ENCODE assay signal across 10 mouse cellular contexts in genomic region chr13:56661914-56662621, GRCm38 (mm10). TPM values are rescaled to one million over a fixed set of nuclear protein-coding genes. Genes with fewer than 3 reads are reported as not detected.
DNase-seq lines count a peak whose midpoint lies in the region; ATAC-seq and TF ChIP-seq lines count a peak whose summit lies in the region.
"Had no signal": no experiment of that assay in that cellular context is flagged by ENCODE, and none has a peak within 500 bp of the region (broad histone marks: within the 10 kb centered on the region; RNA-seq: fewer than 3 reads in every experiment).

No protein-coding gene starts in this region.

- no peaks in the 10 kb centered on the region for H3K9me3 ChIP-seq in lung, embryonic 14.5 days (ENCODE audit: low read depth, low read length)
- no peaks in the 10 kb centered on the region for H3K9me3 ChIP-seq in embryonic facial prominence, embryonic 14.5 days (ENCODE audit: control insufficient read depth, low read length)

- WGBS in lung, embryonic 14.5 days, result 43% methylated on average over 7 of the region's 7 CpGs
- 31% methylated on average over 7 of the region's 7 CpGs for WGBS in lung, adult 2 months
- WGBS in embryonic facial prominence, embryonic 14.5 days, result 60% methylated on average over 7 of the region's 7 CpGs

- no peak overlapping the region for H3K9ac ChIP-seq in lung, embryonic 14.5 days
- no peak overlapping the region for H3K9ac ChIP-seq in embryonic facial prominence, embryonic 14.5 days (ENCODE audit: low read depth, low read length)

- ATAC-seq in lung, embryonic 14.5 days (ENCODE audit: insufficient read depth), result peak; percentile 36; the same call in 1 of the 2 replicates
- ATAC-seq in embryonic facial prominence, embryonic 14.5 days (ENCODE audit: low read depth), result 0 out of 2 replicates have a peak, but pooled peaks have one; percentile 37

- no peak for TF ChIP-seq CTCF in lung, embryonic 14.5 days (IDR thresholded peaks at IDR 0.05; ENCODE audit: low read depth)
- TF ChIP-seq CTCF in lung, adult 2 months (IDR thresholded peaks at IDR 0.05; ENCODE audit: insufficient read depth, low read length), result no peak
- TF ChIP-seq CTCF in left cerebral cortex, adult 2 months (IDR thresholded peaks at IDR 0.05), result no peak

- intact Hi-C loops in left cerebral cortex, adult 2 months (cut with DNase I), result no loop called here

- peak; percentile 70 to 88 for DNase-seq in adrenal gland, adult (ENCODE audit: inconsistent age in 2 of 2, low spot score in 1 of 2)
- DNase-seq in adrenal gland, postnatal 4 days (ENCODE audit: low spot score in 2 of 2), result no peak
- DNase-seq in lung, embryonic 14.5 days, result peak; percentile 35
- no peak for DNase-seq in lung, adult 2 months
- DNase-seq in embryonic facial prominence, embryonic 14.5 days (ENCODE audit: low spot score), result peak; percentile 17
- DNase-seq in kidney, postnatal 25 days, result peak; percentile 26 to 73
- no peak for DNase-seq in thymus, adult 18-20 months
- DNase-seq in left cerebral cortex, adult 2 months (ENCODE audit: extremely low spot score in 1 of 2, low spot score in 2 of 2), result no peak
- DNase-seq: embryo, embryonic 11 days; left cerebral cortex, postnatal 4 days had no signal

- peaks cover 6% of the 10 kb centered on the region; the same call in 1 of the 2 replicates for H3K4me1 ChIP-seq in lung, embryonic 14.5 days (ENCODE audit: insufficient read depth)
- H3K4me1 ChIP-seq in lung, adult 2 months (ENCODE audit: control insufficient read depth, insufficient read depth, low read length), result peaks cover 8% of the 10 kb centered on the region
- H3K4me1 ChIP-seq in embryonic facial prominence, embryonic 14.5 days (ENCODE audit: control insufficient read depth, insufficient read depth, low read length), result no peaks in the 10 kb centered on the region

- no peaks in the 10 kb centered on the region for H3K27me3 ChIP-seq in lung, embryonic 14.5 days (ENCODE audit: insufficient read depth, low read length)
- H3K27me3 ChIP-seq in embryonic facial prominence, embryonic 14.5 days (replicated peaks; ENCODE audit: control insufficient read depth, insufficient read depth, low read length), result no peaks in the 10 kb centered on the region

- peak overlapping the region; percentile 77 for H3K27ac ChIP-seq in lung, embryonic 14.5 days (ENCODE audit: low read depth)
- H3K27ac ChIP-seq in embryonic facial prominence, embryonic 14.5 days (replicated peaks; ENCODE audit: low read depth, low read length), result no peak overlapping the region
- H3K27ac ChIP-seq in left cerebral cortex, adult 2 months, result no peak overlapping the region

- H3K4me3 ChIP-seq in lung, embryonic 14.5 days (ENCODE audit: low read depth, low read length), result no peak overlapping the region
- no peak overlapping the region for H3K4me3 ChIP-seq in lung, adult 2 months (replicated peaks; ENCODE audit: extremely low read depth, low read depth, low read length)
- no peak overlapping the region for H3K4me3 ChIP-seq in embryonic facial prominence, embryonic 14.5 days (ENCODE audit: low read depth, low read length)
- H3K4me3 ChIP-seq in left cerebral cortex, adult 2 months, result no peak overlapping the region

- no peaks in the 10 kb centered on the region for H3K36me3 ChIP-seq in lung, embryonic 14.5 days (ENCODE audit: insufficient read depth)
- H3K36me3 ChIP-seq in embryonic facial prominence, embryonic 14.5 days (ENCODE audit: control insufficient read depth, insufficient read depth, low read length), result no peaks in the 10 kb centered on the region

- no peak for TF ChIP-seq POLR2A in lung, adult 2 months (IDR thresholded peaks at IDR 0.05; ENCODE audit: borderline replicate concordance, extremely low read depth, low read depth, low read length)

- no peak overlapping the region for H3K4me2 ChIP-seq in lung, embryonic 14.5 days
- no peak overlapping the region for H3K4me2 ChIP-seq in embryonic facial prominence, embryonic 14.5 days (ENCODE audit: low read depth, low read length)

RNA-seq across cellular contexts. Expression of gene Smad5, which starts 40.7 kb away (rescaled TPM):
- total RNA-seq in adrenal gland, postnatal 4 days (2021), result 10 to 100 TPM; 80.4 to 81.3 TPM
- 59.2 and 62.0 TPM in 2 replicates for polyA plus RNA-seq in lung, embryonic 14.5 days (2014; fragmentation: Nextera tagmentation; extraction: Ambion mirVana)
- 20.3 and 27.1 TPM in 2 replicates for polyA plus RNA-seq in lung, adult 2 months (2012; rRNA removed)
- polyA plus RNA-seq in embryonic facial prominence, embryonic 14.5 days (2014; fragmentation: Nextera tagmentation; extraction: Ambion mirVana), result 45.3 and 45.9 TPM in 2 replicates
- total RNA-seq in left cerebral cortex, adult 2 months (2021), result 10 to 100 TPM; 20.6 to 24.3 TPM

RNA-seq across cellular contexts. Expression of gene Tgfbi, which starts 52.7 kb away (rescaled TPM):
- 10 to 100 TPM; 52.0 to 53.4 TPM for total RNA-seq in adrenal gland, postnatal 4 days (2021)
- 165 and 171 TPM in 2 replicates for polyA plus RNA-seq in lung, embryonic 14.5 days (2014; fragmentation: Nextera tagmentation; extraction: Ambion mirVana)
- polyA plus RNA-seq in lung, adult 2 months (2012; rRNA removed), result 50.8 and 53.9 TPM in 2 replicates
- 60.1 and 79.9 TPM in 2 replicates for polyA plus RNA-seq in embryonic facial prominence, embryonic 14.5 days (2014; fragmentation: Nextera tagmentation; extraction: Ambion mirVana)
- 1 to 10 TPM; 3.8 to 5.1 TPM for total RNA-seq in left cerebral cortex, adult 2 months (2021)

Comparison
In these comparisons a context has a peak if more than half of its experiments do, and no peak if none do; other contexts are left out.
1. DNase-seq: peak in adrenal gland, adult (2 of 2), lung, embryonic 14.5 days (single experiment), embryonic facial prominence, embryonic 14.5 days (single experiment) and kidney, postnatal 25 days (2 of 2); none in adrenal gland, postnatal 4 days (0 of 2), lung, adult 2 months (single experiment), thymus, adult 18-20 months (0 of 2) and left cerebral cortex, adult 2 months (0 of 2).